Mouse (Mus musculus) heart, adult 8-10 months (tissue): ENCODE measurements around the gene Slc7a4. TPM values are rescaled to one million over a fixed set of nuclear protein-coding genes. Genes with fewer than 3 reads are reported as not detected.

ENCODE experiments used
- DNase-seq: peaks from one replicate; pipeline ENCODE4 v3.0.0; 2022; ENCODE audit warnings: low spot score
- total RNA-seq, 4 experiments: library from RNA; stranded (reverse); gene quantifications; 2 replicates each; pipeline ENCODE4 v1.2.4; 2022

The Slc7a4 gene
- total RNA-seq, 4 experiments from 2014 or later = 1.8 to 6.4 (median 3.1) TPM

- no peak for DNase-seq
Measured at GRCm38 (mm10) chr16:17524156-17524555, 58.9 kb downstream of the Slc7a4 start.

Other genes with a start within 250 kb of the Slc7a4 start
- 10 to 100 TPM; 16.1 to 18.4 (median 16.9) TPM for gene Snap29, start 177.2 kb downstream of the Slc7a4 start, total RNA-seq
- gene Pi4ka, start 176.9 kb downstream of the Slc7a4 start, total RNA-seq = 10 to 100 TPM; 54.5 to 60.8 (median 58.6) TPM
- 10 to 100 TPM; 22.8 to 29.8 (median 28.1) TPM for gene Crkl, start 131.2 kb downstream of the Slc7a4 start, total RNA-seq
- under 1 TPM in 1 of 4 experiments, not detected in 3; 0.35 TPM for gene Aifm3, start 93.6 kb downstream of the Slc7a4 start, total RNA-seq
- gene Lztr1, start 74.5 kb downstream of the Slc7a4 start, total RNA-seq = 10 to 100 TPM; 26.0 to 37.0 (median 29.7) TPM
- gene Thap7, start 52.1 kb downstream of the Slc7a4 start, total RNA-seq = 10 to 100 TPM; 16.6 to 18.5 (median 17.6) TPM
- not detected for gene Lrrc74b, start 22.0 kb downstream of the Slc7a4 start, total RNA-seq
- 1 to 10 TPM; 1.1 to 2.9 (median 2.0) TPM for gene P2rx6, start 21.3 kb downstream of the Slc7a4 start, total RNA-seq
- 10 to 100 TPM; 19.0 to 23.8 (median 20.1) TPM for gene Smpd4, start 36.1 kb upstream of the Slc7a4 start, total RNA-seq
- under 1 TPM in 2 of 4 experiments, not detected in 2; 0.60 to 0.62 TPM for gene Ccdc74a, start 63.3 kb upstream of the Slc7a4 start, total RNA-seq
- gene Med15, start 149.7 kb upstream of the Slc7a4 start, total RNA-seq = 10 to 100 TPM; 22.3 to 27.2 (median 23.0) TPM
- gene Klhl22, start 176.4 kb upstream of the Slc7a4 start, total RNA-seq = 10 to 100 TPM; 18.8 to 23.0 (median 19.4) TPM
- gene Scarf2, start 214.1 kb upstream of the Slc7a4 start, total RNA-seq = 1 to 10 TPM; 3.3 to 5.2 (median 4.4) TPM
- gene B830017H08Rik, start 249.9 kb upstream of the Slc7a4 start, total RNA-seq = not detected